Mouse (Mus musculus) E14TG2a.4 (cell line): ENCODE results near the gene Gm49416.

ENCODE experiments used
- CTCF ChIP-seq: conservative IDR thresholded peaks from 2 replicates; pipeline ENCODE4 v1.5.1; 2014; ENCODE audit warnings: low read length
- NANOG ChIP-seq: IDR thresholded peaks from 2 replicates; pipeline ENCODE4 v1.6.1; 2014; ENCODE audit warnings: borderline replicate concordance, low read length, mixed read lengths
- POU5F1 ChIP-seq: IDR thresholded peaks from 2 replicates; pipeline ENCODE4 v1.6.1; 2014; ENCODE audit warnings: low read length, borderline replicate concordance

GRCm38 (mm10) chr19:8883616-8884015 lies 5.1 kb upstream of the Gm49416 start, which contains the start of the genes Lbhd1 and Gm49403:
- TF ChIP-seq CTCF (no peak), POU5F1 (no peak), NANOG (no peak)
